Mouse (Mus musculus) forebrain, embryonic 11.5 days (tissue): ENCODE measurements around the gene Erbb4. TPM values are rescaled to one million over a fixed set of nuclear protein-coding genes. Genes with fewer than 3 reads are reported as not detected.

ENCODE experiments used
- ATAC-seq: fragments of 200-750 bp; cut with Nextera tagmentation; replicated peaks from 2 replicates; pipeline ENCODE4 v1.8.0; 2017; ENCODE audit warnings: moderate TSS enrichment; ENCODE audit not compliant: low FRiP score
- DNase-seq: peaks from one replicate; pipeline ENCODE4 v3.0.0-alpha.2; 2017; ENCODE audit warnings: low spot score
- H3K27ac ChIP-seq: fragments of 300-500 bp; sonication (generic); 2 replicates; pipeline ENCODE4 v1.5.1; 2014; ENCODE audit warnings: low read depth, low read length
- H3K27me3 ChIP-seq: fragments of 300-500 bp; sonication (generic); 2 replicates; pipeline ENCODE4 v1.6.1; 2014; ENCODE audit warnings: mild to moderate bottlenecking, low read length, mixed read lengths; ENCODE audit not compliant: control insufficient read depth, insufficient read depth
- H3K36me3 ChIP-seq: fragments of 300-500 bp; sonication (generic); 2 replicates; pipeline ENCODE4 v1.6.1; 2014; ENCODE audit warnings: mild to moderate bottlenecking, low read length, moderate library complexity, mixed read lengths; ENCODE audit not compliant: control insufficient read depth, insufficient read depth
- H3K4me1 ChIP-seq: fragments of 300-500 bp; sonication (generic); replicated peaks from 2 replicates; pipeline ENCODE4 v1.6.1; 2014; ENCODE audit warnings: low read length, mixed read lengths; ENCODE audit not compliant: control insufficient read depth, insufficient read depth
- H3K4me2 ChIP-seq: fragments of 300-500 bp; sonication (generic); 2 replicates; pipeline ENCODE4 v1.6.1; 2014; ENCODE audit warnings: low read depth, mild to moderate bottlenecking, low read length, moderate library complexity, mixed read lengths; ENCODE audit not compliant: severe bottlenecking
- H3K4me3 ChIP-seq: fragments of 300-500 bp; sonication (generic); 2 replicates; pipeline ENCODE4 v1.5.1; 2014; ENCODE audit warnings: low read depth, low read length
- H3K9ac ChIP-seq: fragments of 300-500 bp; sonication (generic); 2 replicates; pipeline ENCODE4 v1.6.1; 2014; ENCODE audit warnings: low read length
- H3K9me3 ChIP-seq: fragments of 300-500 bp; sonication (generic); 2 replicates; pipeline ENCODE4 v1.6.1; 2016; ENCODE audit warnings: low read length, mixed read lengths; ENCODE audit not compliant: control insufficient read depth
- WGBS: fragments of 180-500 bp; shearing (Covaris S2); extraction: QIAGEN DNeasy Blood & Tissue Kit; methylation state at CpG from one replicate; pipeline ENCODE4 v1.1.7; 2014; 5-methylcytosine and 5-hydroxymethylcytosine counted together
- polyA plus RNA-seq: library from polyadenylated mRNA; unstranded; fragments of >200 nt; fragmentation: Nextera tagmentation; extraction: Ambion mirVana; gene quantifications from 2 replicates; pipeline ENCODE4 v1.2.1, GENCODE M21; 2014

The Erbb4 gene
- polyA plus RNA-seq, 1 experiment from 2014 or later: 4.3 TPM

DNA sequence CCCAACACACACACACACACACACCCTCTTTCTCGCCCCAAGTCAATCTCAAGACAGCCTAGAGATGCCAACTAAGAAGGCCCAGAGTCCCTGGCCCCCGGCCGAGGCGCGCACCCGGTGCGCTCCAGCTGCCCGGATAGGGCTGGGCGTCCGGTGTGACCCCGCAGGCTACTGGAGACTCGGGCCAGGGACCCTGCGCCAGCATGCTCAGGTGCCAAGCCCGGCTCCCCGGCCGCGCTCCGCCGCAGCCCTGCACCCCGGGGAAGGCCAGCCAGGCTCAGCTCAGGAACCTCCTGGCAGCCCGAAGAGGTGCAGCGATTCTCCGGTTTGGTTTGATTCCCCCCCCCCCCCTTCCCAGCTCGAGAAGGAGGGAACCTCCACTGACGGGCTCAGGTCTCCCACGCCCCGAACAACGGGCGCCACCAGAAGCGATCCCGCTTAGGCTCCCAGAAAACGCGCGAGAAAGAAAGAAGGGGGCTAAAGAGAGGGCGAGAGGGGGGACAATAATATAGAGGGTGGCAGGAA lies 860 bp downstream of the Erbb4 start:
- Histone ChIP-seq H3K9ac (peak overlapping the region; percentile 69), H3K27ac (no peak overlapping the region), H3K4me3 (peak overlapping the region; percentile 70), H3K4me1 (peaks cover 5% of the 10 kb centered on the region; the same call in 1 of the 2 replicates), H3K27me3 (peaks cover 13% of the 10 kb centered on the region; the same call in 1 of the 2 replicates), H3K4me2 (peak overlapping the region; percentile 98), H3K36me3 (no peaks in the 10 kb centered on the region), H3K9me3 (no peaks in the 10 kb centered on the region)
- under 1% methylated on average over 35 of the region's 35 CpGs for WGBS
- peak; percentile 29 for ATAC-seq
- peak; percentile 71 for DNase-seq

DNA sequence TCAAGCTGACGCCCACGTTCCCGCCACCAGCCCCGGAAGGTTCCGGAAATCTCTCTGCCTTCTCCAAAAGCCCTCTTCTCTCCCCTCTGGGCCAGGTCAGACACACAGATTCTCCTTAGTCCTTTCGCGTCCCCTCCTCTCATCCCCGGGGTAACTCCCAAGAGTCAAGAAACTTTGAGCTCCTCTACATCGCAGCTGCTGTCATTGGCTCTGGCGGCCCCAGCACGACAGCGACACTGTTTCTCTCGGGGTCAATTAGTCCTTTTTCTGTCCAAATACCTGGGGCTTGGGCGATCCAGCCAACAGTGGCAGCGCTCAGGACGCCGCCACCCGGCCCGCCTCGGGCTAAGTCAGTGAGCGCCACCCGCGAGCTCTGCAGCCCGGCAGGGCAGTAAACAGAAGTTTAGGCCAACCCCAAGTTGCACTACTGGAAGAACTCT lies 1.5 kb downstream of the Erbb4 start:
- peaks cover 5% of the 10 kb centered on the region; the same call in 1 of the 2 replicates for H3K4me1 ChIP-seq
- H3K4me2 ChIP-seq: peak overlapping the region; percentile 98
- H3K27me3 ChIP-seq: peaks cover 13% of the 10 kb centered on the region; the same call in 1 of the 2 replicates
- DNase-seq: peak; percentile 68
- H3K4me3 ChIP-seq: peak overlapping the region; percentile 70
- under 1% methylated on average over 24 of the region's 24 CpGs for WGBS
- H3K9me3 ChIP-seq: no peaks in the 10 kb centered on the region
- 0 out of 2 replicates have a peak, but pooled peaks have one; percentile 28 for ATAC-seq
- peak overlapping the region; percentile 51 for H3K9ac ChIP-seq
- peak overlapping the region; percentile 55 for H3K27ac ChIP-seq
- H3K36me3 ChIP-seq: no peaks in the 10 kb centered on the region

- peak; percentile 57 for ATAC-seq
- peaks cover 5% of the 10 kb centered on the region; the same call in 1 of the 2 replicates for H3K4me1 ChIP-seq
Measured at GRCm38 (mm10) chr1:69105493-69106321, 2.2 kb downstream of the Erbb4 start.

GRCm38 (mm10) chr1:69105096-69105492 lies 2.8 kb downstream of the Erbb4 start:
- Histone ChIP-seq H3K4me1 (peaks cover 5% of the 10 kb centered on the region; the same call in 1 of the 2 replicates), H3K9ac (peak overlapping the region; percentile 51; the same call in 1 of the 2 replicates), H3K27me3 (peaks cover 13% of the 10 kb centered on the region; the same call in 1 of the 2 replicates), H3K9me3 (no peaks in the 10 kb centered on the region), H3K36me3 (no peaks in the 10 kb centered on the region), H3K27ac (0 out of 2 replicates have a peak overlapping the region, but pooled peaks have one; percentile 0), H3K4me3 (peak overlapping the region; percentile 70), H3K4me2 (peak overlapping the region; percentile 98)
- ATAC-seq (peak; percentile 11), DNase-seq (peak; percentile 66)
- under 1% methylated on average over 13 of the region's 13 CpGs for WGBS

More at GRCm38 (mm10) chr1:69105493-69106321, 2.2 kb downstream of the Erbb4 start:
- H3K4me2 ChIP-seq: peak overlapping the region; percentile 98
- peak; percentile 81 for DNase-seq
- peak overlapping the region; percentile 70 for H3K4me3 ChIP-seq
- peak overlapping the region; percentile 51 for H3K9ac ChIP-seq
- H3K27me3 ChIP-seq: peaks cover 13% of the 10 kb centered on the region; the same call in 1 of the 2 replicates
- under 1% methylated on average over 29 of the region's 29 CpGs for WGBS
- no peaks in the 10 kb centered on the region for H3K9me3 ChIP-seq
- H3K36me3 ChIP-seq: no peaks in the 10 kb centered on the region
- peak overlapping the region; percentile 55 for H3K27ac ChIP-seq

- Histone ChIP-seq H3K4me1 (peaks cover 3% of the 10 kb centered on the region; the same call in 1 of the 2 replicates), H3K36me3 (no peaks in the 10 kb centered on the region), H3K9me3 (no peaks in the 10 kb centered on the region), H3K9ac (no peak overlapping the region), H3K4me2 (no peak overlapping the region), H3K4me3 (no peak overlapping the region), H3K27me3 (peaks cover 7% of the 10 kb centered on the region; the same call in 1 of the 2 replicates), H3K27ac (no peak overlapping the region)
- DNase-seq (no peak), ATAC-seq (no peak)
- WGBS: 62% methylated on average over 6 of the region's 6 CpGs
Measured at GRCm38 (mm10) chr1:69103211-69103706, 4.6 kb downstream of the Erbb4 start.

DNA sequence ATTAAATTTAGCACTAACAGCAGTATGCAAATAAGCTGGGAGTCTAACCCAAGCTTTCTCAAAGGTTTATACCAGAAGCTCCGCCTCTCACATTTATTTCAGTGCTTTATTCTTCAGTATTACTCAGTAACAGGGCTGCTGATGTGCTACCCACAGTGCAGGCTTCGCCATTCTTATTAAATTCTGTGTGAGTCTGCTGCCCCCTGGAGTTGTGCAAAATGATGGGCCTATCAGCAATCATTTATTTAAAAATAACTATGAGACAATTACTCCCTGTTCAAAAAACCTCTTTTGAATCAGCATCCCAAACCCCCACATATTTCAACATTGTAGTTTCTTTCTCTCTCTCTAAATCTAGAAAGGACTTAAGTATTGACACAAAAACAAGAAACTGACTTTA lies 6.2 kb downstream of the Erbb4 start:
- Histone ChIP-seq H3K4me1 (peaks cover 3% of the 10 kb centered on the region; the same call in 1 of the 2 replicates), H3K27ac (no peak overlapping the region), H3K9me3 (no peaks in the 10 kb centered on the region), H3K36me3 (no peaks in the 10 kb centered on the region), H3K4me2 (no peak overlapping the region), H3K9ac (no peak overlapping the region), H3K27me3 (peaks cover 7% of the 10 kb centered on the region; the same call in 1 of the 2 replicates), H3K4me3 (no peak overlapping the region)
- DNase-seq (no peak), ATAC-seq (no peak)
- 79% methylated on average over 2 of the region's 2 CpGs for WGBS

GRCm38 (mm10) chr1:69093052-69093451 lies 14.8 kb downstream of the Erbb4 start:
- Histone ChIP-seq H3K27me3 (no peaks in the 10 kb centered on the region), H3K36me3 (no peaks in the 10 kb centered on the region), H3K9me3 (no peaks in the 10 kb centered on the region), H3K4me1 (no peaks in the 10 kb centered on the region), H3K9ac (no peak overlapping the region), H3K4me2 (no peak overlapping the region), H3K4me3 (no peak overlapping the region), H3K27ac (no peak overlapping the region)
- DNase-seq (no peak), ATAC-seq (no peak)
- WGBS: 26% methylated on average over 3 of the region's 3 CpGs

DNA sequence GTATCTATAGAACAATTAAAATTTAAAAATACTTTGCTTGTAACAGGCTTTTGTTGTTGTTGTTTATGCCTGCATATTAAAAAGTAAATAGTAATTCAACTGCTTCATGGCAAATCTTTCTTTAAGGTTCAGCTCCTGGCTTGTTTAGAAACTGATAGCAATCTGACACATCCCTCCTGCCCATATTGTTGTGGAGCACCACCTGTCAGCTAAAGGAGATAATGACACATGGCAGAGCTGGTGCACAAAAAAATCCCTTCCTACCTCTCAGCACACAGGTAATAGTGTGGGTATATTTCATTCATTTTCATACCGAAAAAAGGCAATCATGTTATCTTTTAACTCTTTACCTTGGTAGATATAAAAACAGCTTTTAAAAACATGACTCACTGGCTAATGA lies 18.5 kb downstream of the Erbb4 start:
- ATAC-seq (no peak), DNase-seq (no peak)
- Histone ChIP-seq H3K9me3 (no peaks in the 10 kb centered on the region), H3K4me3 (no peak overlapping the region), H3K36me3 (no peaks in the 10 kb centered on the region), H3K4me2 (no peak overlapping the region), H3K27ac (no peak overlapping the region), H3K9ac (no peak overlapping the region), H3K4me1 (no peaks in the 10 kb centered on the region), H3K27me3 (no peaks in the 10 kb centered on the region)
- 92% methylated on average over 1 of the region's 1 CpGs for WGBS
